Mouse (Mus musculus) thymus, adult 2 months (tissue): ENCODE data around the gene Txnrd2. TPM values are rescaled to one million over a fixed set of nuclear protein-coding genes. Genes with fewer than 3 reads are reported as not detected.

ENCODE experiments used
- DNase-seq: peaks from one replicate; pipeline ENCODE4 v3.0.0; 2021
- H3K27ac ChIP-seq: fragments of 200-500 bp; 2 replicates; pipeline ENCODE4 v1.5.1; 2012; ENCODE audit warnings: low read length, control low read depth; ENCODE audit not compliant: control insufficient read depth, insufficient read depth
- H3K27me3 ChIP-seq: fragments of 200-500 bp; 2 replicates; pipeline ENCODE4 v1.6.1; 2012; ENCODE audit warnings: mild to moderate bottlenecking, low read length, moderate library complexity, mixed read lengths; ENCODE audit not compliant: control insufficient read depth, insufficient read depth
- H3K36me3 ChIP-seq: fragments of 200-500 bp; 2 replicates; pipeline ENCODE4 v1.6.1; 2012; ENCODE audit warnings: mild to moderate bottlenecking, low read length, moderate library complexity; ENCODE audit not compliant: control insufficient read depth, insufficient read depth
- H3K4me1 ChIP-seq: fragments of 200-500 bp; replicated peaks from 2 replicates; pipeline ENCODE4 v1.6.1; 2012; ENCODE audit warnings: low read length; ENCODE audit not compliant: control insufficient read depth, insufficient read depth
- H3K4me3 ChIP-seq: fragments of 200-500 bp; 2 replicates; pipeline ENCODE4 v1.5.1; 2012; ENCODE audit warnings: mild to moderate bottlenecking, low read length, control low read depth, moderate library complexity; ENCODE audit not compliant: control insufficient read depth, insufficient read depth
- CTCF ChIP-seq: fragments of 200-500 bp; IDR thresholded peaks from 2 replicates; pipeline ENCODE4 v1.5.1; 2012; ENCODE audit warnings: mild to moderate bottlenecking, control low read depth, low read length, moderate library complexity, borderline replicate concordance; ENCODE audit not compliant: control insufficient read depth, poor library complexity, insufficient read depth; ENCODE audit errors: extremely low read depth
- POLR2A ChIP-seq: fragments of 200-500 bp; IDR thresholded peaks from 2 replicates; pipeline ENCODE4 v1.6.1; 2012; ENCODE audit warnings: mild to moderate bottlenecking, low read length, control low read depth, moderate library complexity; ENCODE audit not compliant: control insufficient read depth, poor library complexity, insufficient read depth; ENCODE audit errors: extremely low read depth
- WGBS: fragments of 180-500 bp; shearing (Covaris S2); methylation state at CpG from one replicate; pipeline ENCODE4 v1.1.7; 2018; 5-methylcytosine and 5-hydroxymethylcytosine counted together
- polyA plus RNA-seq: library from polyadenylated mRNA; depleted of rRNA; stranded (reverse); fragments of >200 nt; gene quantifications from 2 replicates; pipeline ENCODE4 v1.2.3, GENCODE M21; 2012

The Txnrd2 gene
- polyA plus RNA-seq, 1 experiment, result 10.6 TPM

DNA sequence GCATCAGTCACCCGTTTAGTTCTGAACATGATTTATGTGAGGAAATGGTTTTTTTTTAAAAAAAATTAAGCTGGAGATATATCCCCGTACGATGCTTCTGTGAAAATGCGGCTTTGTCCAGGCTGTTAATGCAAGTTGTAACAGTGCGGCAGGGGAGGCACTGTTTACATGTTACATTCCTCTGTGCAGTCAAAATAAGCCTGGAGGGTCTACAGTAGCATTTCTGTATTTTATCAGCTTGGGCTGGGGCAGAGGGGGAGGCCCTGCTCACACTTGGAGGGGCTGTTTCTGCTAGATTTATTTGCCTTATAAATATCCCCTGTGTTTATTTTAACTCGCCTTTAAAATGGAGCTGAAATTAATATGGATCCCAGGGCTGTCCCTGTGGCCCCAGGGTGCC is 21.9 kb downstream of the Txnrd2 start:
- TF ChIP-seq CTCF (no peak), POLR2A (no peak)
- H3K4me1 ChIP-seq, result peaks cover 21% of the 10 kb centered on the region
- no peak for DNase-seq
- H3K4me3 ChIP-seq, result no peak overlapping the region
- no peak overlapping the region for H3K27ac ChIP-seq
- WGBS, result 93% methylated on average over 6 of the region's 6 CpGs
- H3K27me3 ChIP-seq, result no peaks in the 10 kb centered on the region
- no peaks in the 10 kb centered on the region for H3K36me3 ChIP-seq

DNA sequence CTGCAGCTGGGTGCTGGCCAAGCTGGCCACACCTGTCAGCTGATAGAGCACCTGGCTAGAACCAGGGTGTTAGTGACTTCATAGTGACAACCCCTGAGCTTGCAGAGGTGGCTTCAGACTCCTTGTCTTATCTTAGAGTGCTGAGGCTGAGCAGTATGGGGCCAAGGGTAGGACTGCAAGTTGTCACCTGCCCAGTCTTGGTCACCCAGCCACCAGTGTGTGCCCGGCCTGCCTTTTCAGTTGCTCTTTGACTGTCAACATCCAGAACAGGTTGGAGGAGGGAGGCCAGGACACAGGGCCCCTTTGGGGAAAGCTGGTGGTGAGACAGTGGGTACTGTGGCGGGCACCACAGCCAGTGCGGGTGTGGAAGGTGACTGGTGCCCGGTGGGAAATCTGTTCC is 22.8 kb downstream of the Txnrd2 start:
- no peaks in the 10 kb centered on the region for H3K27me3 ChIP-seq
- DNase-seq, result no peak

DNA sequence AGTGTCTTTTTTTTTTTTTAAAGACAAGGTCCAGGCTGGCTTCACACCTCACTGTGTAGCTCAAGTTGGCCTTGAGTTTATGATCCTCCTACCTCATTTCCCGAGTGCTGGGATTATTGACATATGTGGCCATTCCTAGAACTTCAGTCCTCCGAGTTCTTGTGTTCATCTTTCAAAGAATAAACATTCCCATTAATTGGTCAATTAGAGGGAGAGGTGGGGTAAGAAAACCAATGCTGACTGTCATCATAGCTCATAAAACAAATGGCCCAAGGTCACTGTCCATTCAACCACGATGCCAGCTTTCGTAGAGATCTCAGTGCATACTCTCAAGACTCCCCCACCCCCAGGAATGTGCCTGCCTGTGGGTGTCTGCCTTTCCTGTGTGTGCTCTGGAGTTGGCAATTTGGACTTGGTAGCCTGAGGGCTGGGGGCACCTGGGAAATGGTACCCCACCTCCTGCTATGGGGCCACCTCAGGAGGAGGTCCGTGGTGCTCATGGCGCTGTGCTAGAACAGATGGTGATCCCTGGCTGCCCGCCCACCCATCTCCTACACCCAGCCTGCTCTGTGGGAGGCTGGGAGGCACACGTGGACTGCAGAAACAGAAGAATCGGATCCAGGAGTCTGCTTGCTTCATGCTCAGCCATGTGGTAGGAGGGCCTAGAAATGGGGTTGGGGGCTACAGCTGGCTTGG is 25.4 kb downstream of the Txnrd2 start:
- Histone ChIP-seq H3K27ac (no peak overlapping the region), H3K27me3 (no peaks in the 10 kb centered on the region), H3K4me3 (no peak overlapping the region), H3K4me1 (peaks cover 52% of the 10 kb centered on the region), H3K36me3 (no peaks in the 10 kb centered on the region)
- 94% methylated on average over 9 of the region's 9 CpGs for WGBS
- no peak for DNase-seq
- no peak for TF ChIP-seq CTCF
- TF ChIP-seq POLR2A, result no peak

More for the DNA sequence above, 22.8 kb downstream of the Txnrd2 start:
- H3K27ac ChIP-seq, result no peak overlapping the region
- H3K4me1 ChIP-seq, result peaks cover 30% of the 10 kb centered on the region
- 93% methylated on average over 4 of the region's 4 CpGs for WGBS
- H3K4me3 ChIP-seq, result no peak overlapping the region
- no peak for TF ChIP-seq POLR2A
- TF ChIP-seq CTCF, result no peak
- H3K36me3 ChIP-seq, result no peaks in the 10 kb centered on the region

- no peak for TF ChIP-seq CTCF
- no peak for TF ChIP-seq POLR2A
- no peaks in the 10 kb centered on the region for H3K27me3 ChIP-seq
- H3K36me3 ChIP-seq, result no peaks in the 10 kb centered on the region
- no peak for DNase-seq
- H3K4me3 ChIP-seq, result no peak overlapping the region
- no peak overlapping the region for H3K27ac ChIP-seq
- H3K4me1 ChIP-seq, result peaks cover 56% of the 10 kb centered on the region
- WGBS, result 82% methylated on average over 8 of the region's 8 CpGs
Measured at GRCm38 (mm10) chr16:18452361-18452862, 26.2 kb downstream of the Txnrd2 start.

DNA sequence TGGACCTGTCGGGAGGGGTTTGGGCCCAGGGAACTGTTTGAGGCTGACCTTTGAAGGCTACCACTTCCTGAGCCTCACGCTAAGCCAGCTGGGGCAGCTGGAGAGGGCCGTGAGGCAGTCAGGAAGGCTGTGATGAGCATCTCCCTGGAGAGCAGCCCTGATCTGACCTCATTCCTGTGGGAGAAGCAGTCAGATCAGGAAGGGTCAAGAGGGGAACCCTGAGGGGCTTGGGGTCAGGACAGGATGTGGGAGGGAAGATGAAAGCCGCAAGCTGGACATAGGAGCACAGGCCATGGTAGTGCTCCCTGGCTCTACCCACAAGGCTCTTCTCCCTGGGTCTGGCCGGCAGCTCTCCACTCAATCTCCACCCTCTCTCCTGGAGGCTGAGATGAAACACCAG is 27.7 kb downstream of the Txnrd2 start:
- Histone ChIP-seq H3K27me3 (no peaks in the 10 kb centered on the region), H3K36me3 (no peaks in the 10 kb centered on the region), H3K4me3 (no peak overlapping the region), H3K4me1 (peaks cover 69% of the 10 kb centered on the region), H3K27ac (no peak overlapping the region)
- DNase-seq, result no peak
- 55% methylated on average over 5 of the region's 5 CpGs for WGBS
- no peak for TF ChIP-seq POLR2A

DNA sequence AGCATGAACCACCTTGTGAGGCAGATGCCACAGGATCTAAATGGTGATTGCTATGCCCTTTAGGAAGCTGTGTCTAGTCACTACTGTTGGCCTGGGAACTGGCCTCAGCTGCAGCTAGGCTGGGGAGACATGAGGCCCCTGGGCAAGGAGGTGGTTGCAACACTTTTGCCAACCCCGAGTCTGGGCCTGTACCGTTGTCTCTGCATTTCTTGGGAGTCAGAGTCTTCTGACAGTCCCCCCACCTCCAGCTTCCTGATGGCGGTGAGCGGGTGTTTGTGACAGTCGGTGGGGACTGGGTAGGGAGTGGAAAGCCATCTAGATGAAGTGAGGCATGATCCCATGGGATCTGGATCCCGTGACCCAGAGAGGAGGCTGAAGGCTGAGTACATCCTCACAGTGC is 29.2 kb downstream of the Txnrd2 start:
- peak; percentile 18 for DNase-seq
- no peak overlapping the region for H3K27ac ChIP-seq
- 82% methylated on average over 6 of the region's 6 CpGs for WGBS
- H3K4me1 ChIP-seq, result peaks cover 80% of the 10 kb centered on the region
- H3K36me3 ChIP-seq, result no peaks in the 10 kb centered on the region
- H3K4me3 ChIP-seq, result no peak overlapping the region
- no peaks in the 10 kb centered on the region for H3K27me3 ChIP-seq
- TF ChIP-seq CTCF (no peak), POLR2A (no peak)

DNA sequence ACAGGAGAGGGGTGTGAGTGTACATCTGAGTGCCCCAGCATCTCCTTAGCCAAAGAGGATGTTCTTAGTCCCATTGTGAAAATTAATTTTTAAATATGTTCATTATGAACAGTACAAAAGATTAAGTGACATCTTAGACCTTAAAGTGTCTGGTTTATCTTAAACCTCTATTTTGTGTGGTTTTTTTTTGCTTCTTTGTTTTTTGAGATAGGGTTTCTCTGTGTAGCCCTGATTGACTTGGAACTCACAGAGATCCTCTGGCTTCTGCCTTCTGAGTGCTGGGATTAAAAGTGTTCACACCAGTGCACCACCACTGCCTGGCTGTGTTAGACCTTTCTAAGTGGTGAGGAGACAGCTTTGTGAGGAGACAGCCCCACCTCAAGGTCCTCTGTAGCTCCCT is 32.5 kb downstream of the Txnrd2 start:
- Histone ChIP-seq H3K27ac (peak overlapping the region; percentile 51), H3K4me1 (peaks cover 80% of the 10 kb centered on the region), H3K36me3 (no peaks in the 10 kb centered on the region), H3K27me3 (no peaks in the 10 kb centered on the region), H3K4me3 (no peak overlapping the region)
- no peak for TF ChIP-seq CTCF
- no peak for TF ChIP-seq POLR2A
- DNase-seq, result no peak
